Mouse (Mus musculus) cortical plate, adult 2 months (tissue): ENCODE data around the gene Syne3.

ENCODE experiments used
- CTCF ChIP-seq: fragments of 200-500 bp; IDR thresholded peaks from 2 replicates; pipeline ENCODE4 v1.5.1; 2011; ENCODE audit warnings: mild to moderate bottlenecking, control low read depth, low read length; ENCODE audit not compliant: insufficient read depth; ENCODE audit errors: extremely low read depth
- POLR2A ChIP-seq: fragments of 200-500 bp; IDR thresholded peaks from 2 replicates; pipeline ENCODE4 v1.6.1; 2011; ENCODE audit warnings: mild to moderate bottlenecking, low read length, control low read depth; ENCODE audit not compliant: insufficient read depth; ENCODE audit errors: extremely low read depth

GRCm38 (mm10) chr12:104992838-104993237, 16.8 kb downstream of the Syne3 start:
- no peak for TF ChIP-seq CTCF
- TF ChIP-seq POLR2A, result no peak
